Mouse (Mus musculus) olfactory bulb, adult 2 months (tissue): ENCODE measurements around the gene Rhog.

ENCODE experiments used
- CTCF ChIP-seq: fragments of 200-500 bp; IDR thresholded peaks from 2 replicates; pipeline ENCODE4 v1.5.1; 2012; ENCODE audit warnings: low read depth, mild to moderate bottlenecking, low read length, moderate library complexity; ENCODE audit not compliant: insufficient read depth
- POLR2A ChIP-seq: fragments of 200-500 bp; IDR thresholded peaks from 2 replicates; pipeline ENCODE4 v1.6.1; 2012; ENCODE audit warnings: mild to moderate bottlenecking, low read depth, low read length, moderate library complexity; ENCODE audit not compliant: insufficient read depth

GRCm38 (mm10) chr7:102239591-102239990 is 16.3 kb downstream of the Rhog start:
- TF ChIP-seq CTCF (no peak), POLR2A (no peak)
